Mouse (Mus musculus): Measurements from ENCODE around the gene Adgrv1.

DNA sequence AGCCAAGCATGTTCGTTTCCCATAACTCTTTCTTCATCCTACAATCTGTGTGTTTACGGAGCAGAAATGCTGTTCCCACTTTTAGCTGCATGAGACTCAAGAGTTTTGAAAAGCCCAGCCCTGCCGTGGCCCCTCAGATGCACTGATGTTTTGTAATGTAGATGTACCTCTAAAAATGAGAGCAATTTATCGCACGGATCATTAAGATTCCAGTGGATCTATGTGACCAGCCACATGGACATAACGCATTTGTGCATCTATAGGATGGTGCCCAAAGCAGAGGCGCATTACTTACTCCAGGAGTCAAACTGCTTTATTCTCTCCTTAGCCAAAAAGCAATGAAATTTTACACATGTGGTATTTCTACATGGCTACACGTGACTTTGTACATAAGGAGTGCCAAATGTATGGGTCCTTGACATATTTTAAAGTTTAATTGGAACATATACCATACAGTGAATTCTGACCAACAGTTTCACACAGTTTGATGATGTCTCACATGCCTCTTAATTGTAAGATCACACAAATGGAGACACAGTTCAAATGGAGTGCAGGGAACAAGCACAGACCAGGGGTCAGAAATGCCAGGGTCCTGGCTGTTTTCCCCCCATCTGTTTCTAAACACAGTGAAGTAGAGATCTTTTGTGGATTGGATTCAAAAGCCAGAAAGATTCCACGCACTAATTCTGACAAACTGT lies 35.9 kb downstream of the Adgrv1 start:
- TF ChIP-seq POLR2A (IDR thresholded peaks at IDR 0.05; ENCODE audit: low read depth, low read length) = no peak
- TF ChIP-seq CTCF (IDR thresholded peaks at IDR 0.05; ENCODE audit: extremely low read depth, insufficient read length, insufficient replicate concordance, low read depth, low read length) = no peak
